Mouse (Mus musculus) neural tube, embryonic 14.5 days (tissue): ENCODE results near the gene Myrf. TPM values are rescaled to one million over a fixed set of nuclear protein-coding genes. Genes with fewer than 3 reads are reported as not detected.
"Not testable (repeated sequence)": the region's sequence is repeated elsewhere in the genome, so short reads cannot be mapped to it uniquely, and the experiment has no call there.

Source experiments
- ATAC-seq: fragments of 200-750 bp; cut with Nextera tagmentation; 2 replicates; pipeline ENCODE4 v1.8.0; 2017; ENCODE audit warnings: low read depth, mild to moderate bottlenecking, moderate TSS enrichment, moderate library complexity
- H3K27ac ChIP-seq: fragments of 300-500 bp; sonication (generic); 2 replicates; pipeline ENCODE4 v1.5.1; 2014; ENCODE audit warnings: low read depth, mild to moderate bottlenecking, control low read depth, low read length, moderate library complexity, mixed read lengths
- H3K27me3 ChIP-seq: fragments of 300-500 bp; sonication (generic); 2 replicates; pipeline ENCODE4 v1.6.1; 2014; ENCODE audit warnings: low read length; ENCODE audit not compliant: control insufficient read depth, insufficient read depth
- H3K36me3 ChIP-seq: fragments of 300-500 bp; sonication (generic); 2 replicates; pipeline ENCODE4 v1.6.1; 2014; ENCODE audit warnings: low read length, mixed read lengths; ENCODE audit not compliant: control insufficient read depth, insufficient read depth
- H3K4me1 ChIP-seq: fragments of 300-500 bp; sonication (generic); 2 replicates; pipeline ENCODE4 v1.6.1; 2014; ENCODE audit warnings: low read length; ENCODE audit not compliant: control insufficient read depth, insufficient read depth
- H3K4me2 ChIP-seq: fragments of 300-500 bp; sonication (generic); 2 replicates; pipeline ENCODE4 v1.6.1; 2014; ENCODE audit warnings: mild to moderate bottlenecking, low read depth, low read length, control low read depth
- H3K4me3 ChIP-seq: fragments of 300-500 bp; sonication (generic); 2 replicates; pipeline ENCODE4 v1.5.1; 2014; ENCODE audit warnings: low read depth, low read length, control low read depth, mixed read lengths
- H3K9ac ChIP-seq: fragments of 300-500 bp; sonication (generic); replicated peaks from 2 replicates; pipeline ENCODE4 v1.6.1; 2014; ENCODE audit warnings: low read depth, mild to moderate bottlenecking, control low read depth, low read length, mixed read lengths
- H3K9me3 ChIP-seq: fragments of 300-500 bp; sonication (generic); 2 replicates; pipeline ENCODE4 v1.6.1; 2016; ENCODE audit warnings: low read length; ENCODE audit not compliant: control insufficient read depth
- WGBS: fragments of 180-500 bp; shearing (Covaris S2); extraction: QIAGEN DNeasy Blood & Tissue Kit; methylation state at CpG from one replicate; pipeline ENCODE4 v1.1.7; 2014; 5-methylcytosine and 5-hydroxymethylcytosine counted together
- polyA plus RNA-seq: library from polyadenylated mRNA; unstranded; fragments of >200 nt; fragmentation: Nextera tagmentation; extraction: Ambion mirVana; gene quantifications from 2 replicates; pipeline ENCODE4 v1.2.1, GENCODE M21; 2014

Myrf gene
- polyA plus RNA-seq, 1 experiment from 2014 or later = 0.76 TPM

DNA sequence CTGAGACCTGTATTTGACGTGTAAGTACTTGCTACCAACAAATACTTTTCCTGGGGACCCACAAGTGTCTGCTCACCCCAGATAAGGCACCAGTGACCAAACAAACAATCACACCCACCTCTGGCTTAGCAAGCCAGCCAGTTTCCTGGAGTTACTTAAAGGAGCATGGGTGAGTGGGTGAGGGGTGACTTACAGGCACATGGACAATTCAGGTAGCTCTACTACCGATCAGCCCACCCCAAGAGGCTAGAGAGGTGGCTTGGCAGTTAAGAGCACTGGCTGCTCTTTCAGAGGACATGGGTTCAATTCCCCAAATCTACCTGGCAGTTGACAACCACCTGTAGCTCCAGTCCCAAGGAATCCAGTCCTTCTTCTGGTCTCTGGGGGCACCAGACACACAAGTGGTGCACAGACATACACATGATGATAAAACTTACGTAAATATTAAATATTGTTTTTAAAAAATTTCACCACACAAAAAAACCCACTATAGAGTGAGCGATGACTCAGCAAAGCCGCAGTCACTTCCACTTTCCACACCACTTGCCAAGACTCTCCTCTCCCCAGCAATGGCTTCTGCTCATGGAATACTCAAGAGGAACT is 67.3 kb downstream of the Myrf start:
- Histone ChIP-seq H3K27me3 (no peaks in the 10 kb centered on the region), H3K36me3 (no peaks in the 10 kb centered on the region), H3K4me3 (no peak overlapping the region), H3K4me1 (no peaks in the 10 kb centered on the region), H3K4me2 (no peak overlapping the region), H3K9me3 (no peaks in the 10 kb centered on the region), H3K27ac (no peak overlapping the region), H3K9ac (no peak overlapping the region)
- 88% methylated on average over 5 of the region's 5 CpGs for WGBS
- ATAC-seq = no peak

GRCm38 (mm10) chr19:10171846-10172245 is 68.7 kb downstream of the Myrf start:
- Histone ChIP-seq H3K27ac (no peak overlapping the region), H3K27me3 (no peaks in the 10 kb centered on the region), H3K9ac (no peak overlapping the region), H3K9me3 (no peaks in the 10 kb centered on the region), H3K4me2 (no peak overlapping the region), H3K4me3 (no peak overlapping the region), H3K4me1 (no peaks in the 10 kb centered on the region), H3K36me3 (no peaks in the 10 kb centered on the region)
- ATAC-seq = no peak

GRCm38 (mm10) chr19:10171359-10171758 is 69.2 kb downstream of the Myrf start:
- Histone ChIP-seq H3K4me1 (no peaks in the 10 kb centered on the region), H3K36me3 (no peaks in the 10 kb centered on the region), H3K27ac (no peak overlapping the region), H3K9ac (no peak overlapping the region), H3K4me3 (no peak overlapping the region), H3K4me2 (no peak overlapping the region), H3K27me3 (no peaks in the 10 kb centered on the region), H3K9me3 (no peaks in the 10 kb centered on the region)
- ATAC-seq = no peak
- 63% methylated on average over 7 of the region's 7 CpGs for WGBS

GRCm38 (mm10) chr19:10170466-10170865 is 70.1 kb downstream of the Myrf start:
- H3K36me3 ChIP-seq = no peaks in the 10 kb centered on the region
- H3K27ac ChIP-seq = no peak overlapping the region
- H3K4me3 ChIP-seq = no peak overlapping the region
- no peaks in the 10 kb centered on the region for H3K27me3 ChIP-seq
- no peaks in the 10 kb centered on the region for H3K9me3 ChIP-seq
- 18% methylated on average over 1 of the region's 1 CpGs for WGBS
- no peak overlapping the region for H3K4me2 ChIP-seq
- no peak for ATAC-seq
- H3K4me1 ChIP-seq = no peaks in the 10 kb centered on the region
- H3K9ac ChIP-seq = no peak overlapping the region

GRCm38 (mm10) chr19:10169692-10170330 is 70.7 kb downstream of the Myrf start:
- not testable (repeated sequence) for H3K4me3 ChIP-seq, ATAC-seq, H3K9ac ChIP-seq, H3K9me3 ChIP-seq, H3K27ac ChIP-seq, H3K4me2 ChIP-seq, H3K4me1 ChIP-seq, H3K36me3 ChIP-seq, H3K27me3 ChIP-seq
- WGBS = 81% methylated on average over 3 of the region's 3 CpGs

DNA sequence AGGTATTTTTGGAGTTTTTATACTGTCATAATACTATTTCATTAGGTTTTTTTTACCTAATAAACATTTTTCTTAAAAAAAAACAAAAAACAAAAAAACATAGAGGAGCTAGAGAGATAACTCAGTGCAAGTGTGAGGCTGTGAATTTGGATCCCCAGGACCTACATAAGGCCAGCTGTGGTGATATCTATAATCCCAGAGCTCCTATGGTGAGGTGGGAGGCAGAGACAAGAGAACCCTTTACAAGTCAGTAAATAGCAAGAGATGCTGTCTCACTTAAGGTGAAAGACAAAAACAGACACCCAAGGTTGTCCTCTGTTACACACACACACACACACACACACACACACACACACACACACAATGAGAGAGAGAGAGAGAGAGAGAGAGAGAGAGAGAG is 71.4 kb downstream of the Myrf start:
- Histone ChIP-seq H3K36me3 (no peaks in the 10 kb centered on the region), H3K27me3 (no peaks in the 10 kb centered on the region), H3K27ac (no peak overlapping the region), H3K4me2 (no peak overlapping the region), H3K4me1 (no peaks in the 10 kb centered on the region), H3K4me3 (no peak overlapping the region), H3K9ac (no peak overlapping the region), H3K9me3 (no peaks in the 10 kb centered on the region)
- ATAC-seq = no peak

DNA sequence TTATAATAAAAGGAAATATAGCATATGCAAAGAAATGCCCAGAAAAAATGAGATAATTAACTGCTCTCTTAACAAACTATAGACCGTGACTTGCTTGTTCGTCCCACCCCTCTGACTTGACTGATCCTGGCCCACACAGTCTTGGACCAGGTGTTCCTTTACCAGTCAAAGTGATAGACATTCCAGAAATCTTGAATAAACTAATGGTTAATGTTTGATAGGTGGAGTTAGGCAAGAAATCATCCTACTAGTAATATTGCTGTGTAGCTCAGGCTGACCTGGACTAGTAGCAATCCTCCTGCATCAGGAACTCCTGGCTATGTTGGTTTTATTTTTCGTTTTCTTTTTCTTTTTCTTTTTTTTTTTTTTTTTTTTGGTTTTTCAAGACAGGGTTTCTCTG is 72.1 kb downstream of the Myrf start:
- no peak for ATAC-seq
- H3K27me3 ChIP-seq = no peaks in the 10 kb centered on the region

GRCm38 (mm10) chr19:10167951-10168350 is 72.6 kb downstream of the Myrf start:
- H3K9ac ChIP-seq = no peak overlapping the region
- 83% methylated on average over 1 of the region's 1 CpGs for WGBS
- no peaks in the 10 kb centered on the region for H3K36me3 ChIP-seq
- no peaks in the 10 kb centered on the region for H3K27me3 ChIP-seq
- H3K4me3 ChIP-seq = no peak overlapping the region
- H3K4me1 ChIP-seq = no peaks in the 10 kb centered on the region
- ATAC-seq = no peak
- H3K27ac ChIP-seq = no peak overlapping the region
- no peaks in the 10 kb centered on the region for H3K9me3 ChIP-seq
- no peak overlapping the region for H3K4me2 ChIP-seq

More for the DNA sequence above, 72.1 kb downstream of the Myrf start:
- Histone ChIP-seq H3K27ac (no peak overlapping the region), H3K36me3 (no peaks in the 10 kb centered on the region), H3K4me3 (no peak overlapping the region), H3K4me2 (no peak overlapping the region), H3K9ac (no peak overlapping the region), H3K4me1 (no peaks in the 10 kb centered on the region), H3K9me3 (no peaks in the 10 kb centered on the region)
- 82% methylated on average over 3 of the region's 3 CpGs for WGBS

- 79% methylated on average over 4 of the region's 4 CpGs for WGBS
- no peak for ATAC-seq
- Histone ChIP-seq H3K9me3 (no peaks in the 10 kb centered on the region), H3K36me3 (no peaks in the 10 kb centered on the region), H3K27me3 (no peaks in the 10 kb centered on the region), H3K27ac (no peak overlapping the region), H3K4me3 (no peak overlapping the region), H3K4me2 (no peak overlapping the region), H3K4me1 (no peaks in the 10 kb centered on the region), H3K9ac (no peak overlapping the region)
Measured at GRCm38 (mm10) chr19:10167112-10167511, 73.4 kb downstream of the Myrf start.
